ENCODE assay signal across 10 mouse cellular contexts in the genomic region with DNA sequence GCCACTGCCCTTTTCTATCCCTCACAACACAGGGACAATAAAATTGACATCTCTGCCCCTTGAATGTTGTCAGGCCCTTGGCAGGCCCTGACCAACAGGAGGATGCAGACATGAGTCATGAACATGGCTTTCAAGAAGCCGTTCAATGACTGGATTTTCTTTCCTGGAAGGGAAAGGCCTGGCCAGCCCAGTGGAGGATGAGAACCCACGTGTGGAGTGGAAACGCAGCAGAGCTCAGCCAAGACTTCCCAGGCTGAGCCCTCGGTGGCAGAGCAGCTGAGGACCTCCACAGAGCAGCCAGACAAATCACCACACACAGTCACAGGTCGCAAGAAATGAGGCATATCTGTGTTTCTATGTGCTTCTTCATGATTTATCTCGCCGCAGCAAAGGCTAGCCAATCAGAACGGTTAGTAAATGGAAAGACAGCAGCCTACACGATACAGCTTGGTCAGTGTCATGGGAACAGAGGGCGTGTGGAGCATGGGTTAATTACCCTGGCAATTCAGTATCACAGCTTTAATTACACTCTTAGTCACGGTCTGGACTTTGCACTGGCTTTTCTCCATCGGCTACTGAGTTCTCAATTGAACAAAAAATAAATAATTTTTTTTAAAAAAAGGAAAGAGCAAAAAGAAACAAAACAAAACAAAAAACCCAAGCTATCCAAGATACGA. TPM values are rescaled to one million over a fixed set of nuclear protein-coding genes. Genes with fewer than 3 reads are reported as not detected.
DNase-seq lines count a peak whose midpoint lies in the region; ATAC-seq and TF ChIP-seq lines count a peak whose summit lies in the region.
"Had no signal": no experiment of that assay in that cellular context is flagged by ENCODE, and none has a peak within 500 bp of the region (broad histone marks: within the 10 kb centered on the region; RNA-seq: fewer than 3 reads in every experiment).

No protein-coding gene starts in this region.

- intact Hi-C loops in heart, postnatal 14 days (cut with DNase I), result no loop called here

- DNase-seq in heart, adult 8-10 months (ENCODE audit: low spot score), result peak; percentile 37
- DNase-seq in heart, postnatal 14 days, result no peak
- DNase-seq in kidney, adult 2 months, result peak; percentile 60
- no peak for DNase-seq in right cerebral cortex, adult 18-20 months
- no peak for DNase-seq in spleen, adult 12 weeks (ENCODE audit: low spot score)
- no peak for DNase-seq in layer of hippocampus, adult 9-11 months
- DNase-seq: cerebellum, adult 9-10 months had no signal

- H3K27me3 ChIP-seq in forebrain, embryonic 16.5 days (replicated peaks; ENCODE audit: control insufficient read depth, insufficient read depth, low read length), result no peaks in the 10 kb centered on the region
- no peaks in the 10 kb centered on the region for H3K27me3 ChIP-seq in kidney, adult 2 months (replicated peaks; ENCODE audit: control insufficient read depth, insufficient read depth, low read length)
- H3K27me3 ChIP-seq in myocyte (ENCODE audit: control insufficient read depth, insufficient read depth, insufficient read length), result no peaks in the 10 kb centered on the region

- H3K4me2 ChIP-seq in forebrain, embryonic 16.5 days (ENCODE audit: low read length), result no peak overlapping the region
- H3K4me2 ChIP-seq in myocyte (ENCODE audit: low read depth), result peak overlapping the region; percentile 90

- 40% methylated on average over 13 of the region's 13 CpGs for WGBS in forebrain, embryonic 16.5 days
- whole genome bisulfite sequencing in kidney, adult 2 months, result 27% methylated on average over 13 of the region's 13 CpGs

- H3K9me3 ChIP-seq in forebrain, embryonic 16.5 days (ENCODE audit: control insufficient read depth, low read length), result no peaks in the 10 kb centered on the region
- H3K9me3 ChIP-seq: G1E had no signal

- H3K79me2 ChIP-seq in myocyte (ENCODE audit: control insufficient read depth, insufficient read depth), result peaks cover 93% of the 10 kb centered on the region

- no peaks in the 10 kb centered on the region for H3K36me3 ChIP-seq in forebrain, embryonic 16.5 days (ENCODE audit: control insufficient read depth, insufficient read depth)
- no peaks in the 10 kb centered on the region for H3K36me3 ChIP-seq in kidney, adult 2 months (ENCODE audit: control insufficient read depth, insufficient read depth, low read length)
- H3K36me3 ChIP-seq in myocyte (ENCODE audit: control insufficient read depth, insufficient read depth), result no peaks in the 10 kb centered on the region
- H3K36me3 ChIP-seq: G1E had no signal

- no peak for TF ChIP-seq CTCF in kidney, adult 2 months (conservative IDR thresholded peaks at IDR 0.05; ENCODE audit: insufficient read depth, insufficient read length, low read depth, low read length)

- H3ac ChIP-seq in myocyte (ENCODE audit: control insufficient read depth, insufficient read length), result no peak overlapping the region

- H3K9ac ChIP-seq in forebrain, embryonic 16.5 days (replicated peaks; ENCODE audit: low read depth, low read length), result no peak overlapping the region

- no peak overlapping the region for H3K4me3 ChIP-seq in forebrain, embryonic 16.5 days (replicated peaks; ENCODE audit: low read length)
- H3K4me3 ChIP-seq in kidney, adult 2 months (ENCODE audit: insufficient read depth, low read depth, low read length), result no peak overlapping the region
- H3K4me3 ChIP-seq in myocyte, result peak overlapping the region; percentile 2

- no peak for TF ChIP-seq POLR2A in kidney, adult 2 months (IDR thresholded peaks at IDR 0.05; ENCODE audit: low read depth, low read length)
- TF ChIP-seq POLR2A in myocyte (IDR thresholded peaks at IDR 0.05; ENCODE audit: insufficient read length, low read depth), result peak; percentile 41

- H3K4me1 ChIP-seq in forebrain, embryonic 16.5 days (replicated peaks; ENCODE audit: control insufficient read depth, insufficient read depth, low read length), result peaks cover 17% of the 10 kb centered on the region
- H3K4me1 ChIP-seq in kidney, adult 2 months (ENCODE audit: control insufficient read depth, insufficient read depth, low read length), result peaks cover 15% of the 10 kb centered on the region

- peak; percentile 53 for ATAC-seq in forebrain, embryonic 16.5 days

- 0 out of 2 replicates have a peak overlapping the region, but pooled peaks have one; percentile 4 for H3K27ac ChIP-seq in forebrain, embryonic 16.5 days (ENCODE audit: low read length)
- H3K27ac ChIP-seq in kidney, adult 2 months (ENCODE audit: insufficient read depth, low read depth, low read length), result no peak overlapping the region

TF ChIP-seq in myocyte, 11 proteins besides CTCF, POLR2A, EP300 and RAD21:
- TF ChIP-seq TCF12 (IDR thresholded peaks at IDR 0.05; ENCODE audit: insufficient read depth, poor library complexity, severe bottlenecking), result no peak
- TF ChIP-seq USF1 (IDR thresholded peaks at IDR 0.05; ENCODE audit: low read depth), result peak; percentile 49
- TF ChIP-seq POLR2AphosphoS2 (IDR thresholded peaks at IDR 0.05; ENCODE audit: insufficient read length, low read depth), result no peak
- no peak for TF ChIP-seq MYOD1 (IDR thresholded peaks at IDR 0.05; ENCODE audit: control insufficient read depth in 1 of 3, insufficient read length in 2 of 3, low read depth in 2 of 3)
- no peak for TF ChIP-seq CEBPB (IDR thresholded peaks at IDR 0.05; ENCODE audit: insufficient read depth, poor library complexity, severe bottlenecking)
- no peak for TF ChIP-seq TCF3 (IDR thresholded peaks at IDR 0.05; ENCODE audit: insufficient read length, low read depth)
- no peak for TF ChIP-seq REST (IDR thresholded peaks at IDR 0.05; ENCODE audit: insufficient read depth, insufficient read length)
- no peak for TF ChIP-seq E2F4 (IDR thresholded peaks at IDR 0.05; ENCODE audit: insufficient read depth)
- TF ChIP-seq MYOG (IDR thresholded peaks at IDR 0.05; ENCODE audit: control insufficient read depth in 1 of 3, insufficient read depth in 1 of 3, insufficient read length in 2 of 3, low read depth in 2 of 3), result no peak
- TF ChIP-seq MAX (IDR thresholded peaks at IDR 0.05; ENCODE audit: low read depth), result peak; percentile 19
- no peak for TF ChIP-seq SRF (IDR thresholded peaks at IDR 0.05; ENCODE audit: control insufficient read depth, insufficient read length, low read depth)

RNA-seq across cellular contexts. Expression of a gene that starts 16.5 kb away (rescaled TPM):
- total RNA-seq in heart, adult 8-10 months (2022), result 10 to 100 TPM; 30.5 to 35.1 (median 32.8) TPM
- total RNA-seq in heart, postnatal 14 days (2021), result 10 to 100 TPM; 44.1 to 45.4 TPM
- polyA plus RNA-seq in forebrain, embryonic 16.5 days (2015; fragmentation: Nextera tagmentation; extraction: Ambion mirVana), result 6.6 and 7.1 TPM in 2 replicates
- polyA plus RNA-seq in kidney, adult 2 months (2012; rRNA removed), result 43.1 and 46.0 TPM in 2 replicates
- 35.3 TPM for polyA plus RNA-seq in myocyte (2012; fragmentation: generic; extraction: Trizol)

Comparison
In these comparisons a context has a peak if more than half of its experiments do, and no peak if none do; other contexts are left out.
1. DNase-seq: peak in heart, adult 8-10 months (single experiment) and kidney, adult 2 months (single experiment); none in heart, postnatal 14 days (0 of 2), right cerebral cortex, adult 18-20 months (single experiment), spleen, adult 12 weeks (single experiment) and layer of hippocampus, adult 9-11 months (single experiment).